Mouse (Mus musculus): ENCODE measurements around the gene Wnt6. TPM values are rescaled to one million over a fixed set of nuclear protein-coding genes. Genes with fewer than 3 reads are reported as not detected.

Wnt6 gene
- 0.57 and 0.81 TPM in 2 replicates for polyA plus RNA-seq (2012; ENCODE audit: low replicate concordance)

DNA sequence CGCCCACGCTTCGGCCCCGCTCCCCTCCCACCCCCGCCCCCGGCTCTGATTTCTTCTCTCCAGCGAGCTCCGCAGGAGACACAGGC is at the start of gene Wnt6:
Gene Wnt6, plus strand, starts transcription at position 48 of the 86 bp plus-strand sequence.

DNA sequence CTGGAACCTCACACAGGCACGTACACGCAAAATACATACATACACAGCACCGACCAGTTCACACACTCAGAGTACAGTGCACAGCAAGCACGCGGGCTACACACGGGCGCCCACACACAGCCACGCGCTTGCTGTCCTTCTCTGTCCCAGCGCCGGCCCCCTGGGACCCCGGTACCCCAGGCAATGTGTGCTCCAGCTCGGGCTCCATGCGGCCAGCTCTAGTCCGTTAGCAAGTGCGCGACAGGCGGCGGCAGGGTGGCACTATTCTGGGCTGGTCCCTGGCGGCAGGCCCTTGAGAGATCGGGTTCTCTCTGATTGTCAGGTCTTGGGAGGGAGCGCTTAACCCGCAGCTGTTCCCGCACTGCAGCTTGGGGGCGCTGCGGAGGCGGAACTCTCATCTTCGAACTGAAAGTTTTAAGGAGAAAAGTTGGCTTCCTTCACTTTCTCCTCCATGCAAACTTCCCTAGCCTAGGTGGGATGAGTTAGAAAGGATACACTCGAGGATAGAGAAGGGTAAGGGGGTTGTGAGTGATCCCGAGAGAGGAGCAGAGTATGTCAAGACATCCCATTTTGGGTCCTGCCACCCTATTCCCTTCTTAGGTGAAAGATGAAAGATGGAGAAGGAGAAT is 22.9 kb upstream of the Wnt6 start, which contains the start of gene Prkag3:
Gene Prkag3, minus strand, starts transcription at position 579 of the 629 bp plus-strand sequence.

DNA sequence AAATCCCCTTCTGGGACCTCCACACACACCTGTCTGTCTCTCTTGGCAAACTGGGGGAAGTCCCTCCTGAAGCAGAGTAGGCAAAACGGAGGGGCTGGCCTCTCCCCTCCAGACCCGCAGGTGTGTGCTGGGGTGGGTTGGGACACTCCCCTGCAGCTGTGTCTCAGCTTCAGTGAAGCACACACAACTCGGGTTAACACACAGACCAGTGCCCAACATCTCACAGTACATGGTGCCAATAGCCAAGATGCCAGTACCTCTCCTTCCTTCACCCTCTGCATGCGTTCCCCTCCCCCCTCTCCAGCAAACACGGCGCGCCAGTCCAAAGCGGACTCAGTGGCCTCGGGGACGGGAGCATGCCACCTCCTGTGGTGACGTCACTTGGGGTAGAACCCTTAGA is 19.6 kb downstream of the Wnt6 start, which contains the start of gene Wnt10a:
Gene Wnt10a, plus strand, starts transcription at position 268 of the 400 bp plus-strand sequence.

Other genes with a start within 250 kb of the Wnt6 start
- gene Plcd4, start 229.0 kb upstream of the Wnt6 start, polyA plus RNA-seq (2012; ENCODE audit: low replicate concordance) = 0.05 TPM in 1 of 2 replicates, not detected in the other
- 0.33 and 7.0 TPM in 2 replicates for gene Usp37, start 227.6 kb upstream of the Wnt6 start, polyA plus RNA-seq (2012; ENCODE audit: low replicate concordance)
- gene Zfp142, start 183.6 kb upstream of the Wnt6 start, polyA plus RNA-seq (2012; ENCODE audit: low replicate concordance) = 8.7 and 19.0 TPM in 2 replicates
- gene Bcs1l, start 183.6 kb upstream of the Wnt6 start, polyA plus RNA-seq (2012; ENCODE audit: low replicate concordance) = 0.81 and 2.4 TPM in 2 replicates
- 6.9 and 8.4 TPM in 2 replicates for gene Rnf25, start 170.5 kb upstream of the Wnt6 start, polyA plus RNA-seq (2012; ENCODE audit: low replicate concordance)
- 0.23 and 0.42 TPM in 2 replicates for gene Stk36, start 170.4 kb upstream of the Wnt6 start, polyA plus RNA-seq (2012; ENCODE audit: low replicate concordance)
- 16.7 and 18.5 TPM in 2 replicates for gene Ttll4, start 110.1 kb upstream of the Wnt6 start, polyA plus RNA-seq (2012; ENCODE audit: low replicate concordance)
- 1.7 and 1.8 TPM in 2 replicates for gene Cyp27a1, start 58.3 kb upstream of the Wnt6 start, polyA plus RNA-seq (2012; ENCODE audit: low replicate concordance)
- not detected in 2 replicates for gene Prkag3, start 22.7 kb upstream of the Wnt6 start, polyA plus RNA-seq (2012; ENCODE audit: low replicate concordance)
- 1.2 and 5.2 TPM in 2 replicates for gene Wnt10a, start 19.6 kb downstream of the Wnt6 start, polyA plus RNA-seq (2012; ENCODE audit: low replicate concordance)
- gene Cdk5r2, start 83.0 kb downstream of the Wnt6 start, polyA plus RNA-seq (2012; ENCODE audit: low replicate concordance) = not detected in 2 replicates
- gene Fev, start 113.5 kb downstream of the Wnt6 start, polyA plus RNA-seq (2012; ENCODE audit: low replicate concordance) = not detected in 2 replicates
- gene Cryba2, start 121.3 kb downstream of the Wnt6 start, polyA plus RNA-seq (2012; ENCODE audit: low replicate concordance) = not detected in 2 replicates
- not detected in 2 replicates for gene Cfap65, start 163.7 kb downstream of the Wnt6 start, polyA plus RNA-seq (2012; ENCODE audit: low replicate concordance)
- 0.32 and 0.66 TPM in 2 replicates for gene Ihh, start 179.8 kb downstream of the Wnt6 start, polyA plus RNA-seq (2012; ENCODE audit: low replicate concordance)